Mouse (Mus musculus) embryo, embryonic 11 days (tissue): ENCODE results near the gene Thoc6.

ENCODE experiments used
- DNase-seq: peaks from one replicate; pipeline ENCODE4 v3.0.0-alpha.2; 2015

Gene Thoc6

GRCm38 (mm10) chr17:23627813-23628212 lies 45.9 kb downstream of the Thoc6 start:
- DNase-seq, result no peak

GRCm38 (mm10) chr17:23620351-23620750 lies 53.3 kb downstream of the Thoc6 start:
- no peak for DNase-seq
